Mouse (Mus musculus): Measurements from ENCODE around the gene Tbca.

- TF ChIP-seq CTCF (IDR thresholded peaks at IDR 0.05; ENCODE audit: insufficient read depth, low read length) = no peak
- TF ChIP-seq POLR2A (IDR thresholded peaks at IDR 0.05; ENCODE audit: borderline replicate concordance, extremely low read depth, low read depth, low read length) = no peak
These were observed 74.0 kb downstream of the Tbca start for GRCm38 (mm10) chr13:94862491-94863230.

Data from lung, adult 2 months (tissue).